Mouse (Mus musculus): Measurements from ENCODE around the gene Bnip2.

DNA sequence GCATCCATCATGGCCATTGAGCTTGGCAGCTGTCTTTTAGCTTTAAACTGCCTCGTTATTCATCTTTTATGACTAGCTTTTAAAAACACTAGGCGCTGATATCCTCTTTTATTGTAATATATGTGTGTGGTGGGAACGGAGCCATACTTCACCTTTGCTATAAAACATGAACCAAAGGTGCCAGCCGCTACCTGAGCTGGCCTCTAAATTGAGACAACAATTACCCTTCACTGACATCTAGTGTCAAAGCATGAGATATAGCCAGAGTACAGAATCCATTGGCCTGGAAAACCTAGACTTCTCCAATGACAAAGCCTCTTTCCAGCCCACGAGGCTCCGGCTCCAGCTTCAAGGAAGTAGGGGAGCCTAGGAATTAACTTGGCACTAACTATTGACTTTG is 47.7 kb upstream of the Bnip2 start:
- TF ChIP-seq CTCF (IDR thresholded peaks at IDR 0.05; ENCODE audit: low read depth) (no peak), EP300 (optimal IDR thresholded peaks at IDR 0.05) (no peak)

All from stomach, postnatal 0 days (tissue).